Mouse (Mus musculus): ENCODE results near the gene 2310039H08Rik.

DNA sequence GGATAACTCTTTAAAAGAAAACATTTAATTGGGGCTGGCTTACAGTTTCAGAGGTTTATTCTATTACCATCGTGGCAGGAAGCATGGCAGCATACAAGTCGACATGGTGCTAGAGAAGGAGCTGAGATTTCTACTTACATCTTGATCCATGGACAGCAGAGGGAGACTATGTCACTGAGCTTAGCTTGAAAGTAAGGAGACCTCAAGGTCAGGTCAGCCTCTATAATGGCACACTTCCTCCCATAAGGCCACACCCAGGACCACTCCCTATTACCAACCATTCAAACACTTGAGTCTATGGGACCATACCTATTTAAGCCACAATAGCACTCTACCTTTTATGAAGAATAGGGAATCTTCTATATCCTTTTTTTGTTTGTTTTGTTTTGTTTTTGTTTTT is 20.5 kb downstream of the 2310039H08Rik start:
- TF ChIP-seq CTCF (IDR thresholded peaks at IDR 0.05; ENCODE audit: low read depth, low read length) (no peak), POLR2AphosphoS5 (IDR thresholded peaks at IDR 0.05; ENCODE audit: insufficient replicate concordance, low read depth, low read length) (no peak), GATA1 (IDR thresholded peaks at IDR 0.05; ENCODE audit: borderline replicate concordance, low read length) (no peak)

Data from G1E (cell line).